Mouse (Mus musculus) midbrain, embryonic 11.5 days (tissue): ENCODE measurements at regions not wholly inside any gene's neighbourhood (a gene's known extent, or its start where the extent isn't known, plus 50 kb on each side); places are given as distances from the start of the nearest gene placed in this dataset.
"Not testable (repeated sequence)": the region's sequence is repeated elsewhere in the genome, so short reads cannot be mapped to it uniquely, and the experiment has no call there.

Experiments used
- ATAC-seq: fragments of 200-750 bp; cut with Nextera tagmentation; 2 replicates; pipeline ENCODE4 v1.8.0; 2017; ENCODE audit warnings: moderate TSS enrichment, moderate library complexity; ENCODE audit not compliant: low FRiP score
- DNase-seq: peaks from one replicate; pipeline ENCODE4 v3.0.0; 2015; ENCODE audit warnings: low spot score; ENCODE audit errors: missing footprints
- H3K27ac ChIP-seq: fragments of 300-500 bp; sonication (generic); 2 replicates; pipeline ENCODE4 v1.5.1; 2014; ENCODE audit warnings: low read depth, low read length
- H3K27me3 ChIP-seq: fragments of 300-500 bp; sonication (generic); 2 replicates; pipeline ENCODE4 v1.6.1; 2014; ENCODE audit warnings: mild to moderate bottlenecking, low read length, moderate library complexity, mixed read lengths; ENCODE audit not compliant: control insufficient read depth, insufficient read depth
- H3K36me3 ChIP-seq: fragments of 300-500 bp; sonication (generic); 2 replicates; pipeline ENCODE4 v1.6.1; 2014; ENCODE audit warnings: mild to moderate bottlenecking, low read length, moderate library complexity, mixed read lengths; ENCODE audit not compliant: control insufficient read depth, insufficient read depth
- H3K4me1 ChIP-seq: fragments of 300-500 bp; sonication (generic); 2 replicates; pipeline ENCODE4 v1.6.1; 2014; ENCODE audit warnings: low read length; ENCODE audit not compliant: control insufficient read depth, insufficient read depth
- H3K4me2 ChIP-seq: fragments of 300-500 bp; sonication (generic); 2 replicates; pipeline ENCODE4 v1.6.1; 2014; ENCODE audit warnings: mild to moderate bottlenecking, moderate library complexity
- H3K4me3 ChIP-seq: fragments of 300-500 bp; sonication (generic); 2 replicates; pipeline ENCODE4 v1.5.1; 2014; ENCODE audit warnings: low read depth, low read length
- H3K9ac ChIP-seq: fragments of 300-500 bp; sonication (generic); 2 replicates; pipeline ENCODE4 v1.6.1; 2014; ENCODE audit warnings: low read length
- H3K9me3 ChIP-seq: fragments of 300-500 bp; sonication (generic); 2 replicates; pipeline ENCODE4 v1.6.1; 2016; ENCODE audit warnings: low read length; ENCODE audit not compliant: control insufficient read depth
- WGBS: fragments of 180-500 bp; shearing (Covaris S2); extraction: QIAGEN DNeasy Blood & Tissue Kit; methylation state at CpG from one replicate; pipeline ENCODE4 v1.1.7; 2014; 5-methylcytosine and 5-hydroxymethylcytosine counted together

DNA sequence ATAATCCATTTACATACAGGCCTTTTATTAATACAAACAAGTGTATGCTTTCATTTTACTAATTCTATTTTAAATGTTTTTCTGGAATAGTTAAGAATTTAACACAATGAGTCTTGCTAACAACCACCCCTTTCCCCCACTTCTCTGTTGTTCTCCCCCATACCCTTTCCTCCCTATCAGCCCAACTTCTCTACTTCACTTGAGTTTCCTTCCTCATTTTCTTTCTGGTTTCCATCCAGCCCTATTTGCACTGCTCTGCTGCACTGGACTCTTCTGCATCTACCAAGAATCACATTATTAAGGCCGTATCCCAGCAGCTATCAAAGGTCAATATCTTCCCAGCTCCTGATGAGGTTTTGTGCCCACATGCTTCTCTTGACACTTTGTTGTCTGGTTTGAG is 145.9 kb downstream of the Fam174a start:
- Histone ChIP-seq H3K36me3 (no peaks in the 10 kb centered on the region), H3K9me3 (no peaks in the 10 kb centered on the region), H3K27me3 (no peaks in the 10 kb centered on the region), H3K4me2 (no peak overlapping the region), H3K27ac (no peak overlapping the region), H3K9ac (no peak overlapping the region), H3K4me1 (no peaks in the 10 kb centered on the region), H3K4me3 (no peak overlapping the region)
- 93% methylated on average over 1 of the region's 1 CpGs for WGBS
- ATAC-seq: no peak
- DNase-seq: no peak

DNA sequence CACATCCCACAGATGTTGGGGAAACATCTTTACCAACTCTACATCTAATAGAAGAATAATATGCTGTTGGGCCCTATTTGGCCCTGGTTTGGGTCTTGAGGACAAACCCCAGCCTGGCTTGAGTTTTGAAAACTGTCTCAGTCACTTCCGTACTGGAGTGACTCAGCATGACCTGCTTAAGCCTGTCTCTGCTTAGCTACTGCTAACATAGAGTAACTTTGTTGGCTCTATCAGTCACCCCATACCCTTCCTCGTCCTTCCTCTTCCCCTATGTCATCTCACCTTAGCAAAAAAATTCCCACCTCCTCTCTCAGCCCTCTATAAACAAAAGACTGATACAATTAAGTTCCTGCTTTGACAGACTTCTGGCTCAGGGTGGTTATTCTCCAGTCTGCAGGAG is 154.7 kb downstream of the Fam174a start:
- no peak for DNase-seq
- no peaks in the 10 kb centered on the region for H3K36me3 ChIP-seq
- no peak overlapping the region for H3K9ac ChIP-seq
- H3K4me1 ChIP-seq: no peaks in the 10 kb centered on the region
- H3K27me3 ChIP-seq: no peaks in the 10 kb centered on the region
- no peak overlapping the region for H3K4me2 ChIP-seq
- no peaks in the 10 kb centered on the region for H3K9me3 ChIP-seq
- H3K27ac ChIP-seq: no peak overlapping the region
- H3K4me3 ChIP-seq: no peak overlapping the region
- WGBS: 64% methylated on average over 2 of the region's 2 CpGs
- no peak for ATAC-seq

DNA sequence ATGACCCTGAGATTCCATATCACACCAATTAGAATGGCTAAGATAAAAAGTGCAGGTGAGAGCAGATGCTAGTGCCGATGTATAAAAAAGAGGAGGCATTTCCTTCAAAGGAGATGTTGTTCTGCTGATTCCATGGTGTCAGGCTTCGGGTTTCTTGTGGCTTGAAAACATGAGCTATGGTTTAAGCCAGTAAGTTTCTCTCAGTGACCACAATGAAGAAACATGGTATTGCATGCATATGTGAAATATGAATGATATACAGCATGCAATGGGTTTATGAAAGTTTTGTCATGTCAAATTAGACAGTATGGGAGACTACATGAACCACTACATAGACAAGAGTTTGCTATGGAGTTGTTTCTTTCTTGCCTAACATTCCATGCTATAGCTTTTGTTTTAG is 155.3 kb downstream of the Fam174a start:
- no peak overlapping the region for H3K4me2 ChIP-seq
- DNase-seq (no peak), ATAC-seq (no peak)
- H3K27ac ChIP-seq: no peak overlapping the region
- H3K9ac ChIP-seq: no peak overlapping the region
- 82% methylated on average over 2 of the region's 2 CpGs for WGBS
- no peaks in the 10 kb centered on the region for H3K27me3 ChIP-seq
- H3K36me3 ChIP-seq: no peaks in the 10 kb centered on the region
- H3K4me1 ChIP-seq: no peaks in the 10 kb centered on the region
- no peaks in the 10 kb centered on the region for H3K9me3 ChIP-seq
- no peak overlapping the region for H3K4me3 ChIP-seq

DNA sequence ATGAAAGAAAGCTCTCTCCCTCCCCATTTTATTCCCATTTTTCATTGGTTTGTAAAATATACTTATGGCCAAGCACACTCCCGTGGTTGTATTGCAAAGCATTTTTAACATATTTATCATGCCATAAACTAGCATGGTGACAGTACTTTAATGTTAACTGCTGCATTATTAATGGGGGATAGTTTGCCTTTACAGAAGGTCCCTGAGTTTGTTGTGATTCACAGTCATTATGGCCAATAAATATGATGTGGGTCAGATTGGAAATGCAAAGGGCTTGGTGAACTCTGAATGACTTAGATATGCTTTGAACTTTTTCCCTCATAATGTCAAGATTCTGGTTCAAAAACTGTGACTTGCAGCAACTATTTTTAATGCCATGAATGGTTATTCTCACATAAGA is 157.1 kb downstream of the Fam174a start:
- ATAC-seq (no peak), DNase-seq (no peak)
- Histone ChIP-seq H3K27ac (no peak overlapping the region), H3K4me1 (no peaks in the 10 kb centered on the region), H3K9ac (no peak overlapping the region), H3K9me3 (no peaks in the 10 kb centered on the region), H3K36me3 (no peaks in the 10 kb centered on the region), H3K4me2 (no peak overlapping the region), H3K27me3 (no peaks in the 10 kb centered on the region), H3K4me3 (no peak overlapping the region)
- WGBS: 80% methylated on average over 1 of the region's 1 CpGs

DNA sequence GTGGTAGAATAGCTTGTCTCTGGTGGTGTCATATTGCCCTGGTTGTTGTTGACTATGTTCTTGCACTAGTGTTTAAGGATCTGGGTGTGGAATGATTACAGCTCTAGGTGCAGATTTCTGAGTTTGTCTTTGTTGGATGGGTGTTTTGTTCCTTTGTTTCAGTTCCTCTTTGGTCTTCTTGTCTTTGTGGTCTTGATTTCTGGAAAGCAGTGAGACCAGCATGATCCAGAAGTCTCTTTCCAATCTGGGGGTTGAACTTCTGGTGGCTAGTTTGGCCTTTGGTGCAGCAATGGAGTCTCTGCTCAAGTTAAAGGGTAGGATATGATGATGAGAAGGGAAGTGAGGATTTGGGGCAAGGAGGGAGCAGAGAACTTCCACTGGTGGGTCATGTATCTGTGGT is 174.4 kb downstream of the St8sia4 start:
- DNase-seq: no peak
- Histone ChIP-seq H3K4me3 (no peak overlapping the region), H3K9me3 (no peaks in the 10 kb centered on the region), H3K4me2 (no peak overlapping the region), H3K27me3 (no peaks in the 10 kb centered on the region), H3K36me3 (no peaks in the 10 kb centered on the region), H3K27ac (no peak overlapping the region), H3K4me1 (no peaks in the 10 kb centered on the region), H3K9ac (no peak overlapping the region)
- ATAC-seq: no peak

DNA sequence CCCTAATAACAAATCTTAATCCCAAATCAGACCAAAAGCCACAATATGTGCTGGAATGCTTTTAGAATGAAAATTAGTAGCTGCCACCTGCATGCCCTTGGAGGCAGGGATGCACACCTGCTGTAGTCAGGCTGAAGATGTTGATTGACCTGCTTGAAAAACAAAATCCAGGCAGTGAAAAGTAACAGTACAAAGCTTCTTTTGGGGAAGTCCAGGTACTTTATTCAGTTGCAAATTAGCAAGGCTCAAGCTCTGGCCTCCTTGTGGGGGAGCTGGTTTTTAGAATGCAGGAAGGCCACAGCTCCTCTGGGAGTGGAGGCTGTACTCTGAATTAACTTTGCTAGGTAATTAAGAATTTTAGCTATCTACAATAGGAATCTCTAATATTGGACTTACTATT is 166.7 kb downstream of the St8sia4 start:
- H3K9ac ChIP-seq, H3K27ac ChIP-seq, H3K4me1 ChIP-seq, ATAC-seq, H3K9me3 ChIP-seq, H3K4me3 ChIP-seq, DNase-seq, H3K4me2 ChIP-seq, H3K36me3 ChIP-seq, H3K27me3 ChIP-seq: not testable (repeated sequence)

DNA sequence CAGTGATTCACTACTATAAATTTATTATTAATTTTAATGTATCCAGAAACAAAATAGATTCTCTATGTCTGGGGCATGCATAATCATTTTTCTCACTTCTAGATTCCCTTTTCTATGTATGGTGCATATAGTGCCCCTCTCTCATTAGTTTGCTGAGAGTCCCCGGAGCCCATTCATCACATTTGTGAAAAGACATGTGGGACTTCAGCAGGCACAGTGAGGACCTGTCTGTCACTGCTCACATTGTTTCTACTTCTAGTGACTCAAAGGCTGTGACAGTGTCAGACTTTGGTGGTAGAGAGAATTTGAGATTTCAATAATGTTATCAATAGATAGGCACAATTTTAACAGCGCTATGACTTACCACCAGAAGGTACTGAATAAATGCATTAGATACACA is 158.7 kb downstream of the St8sia4 start:
- Histone ChIP-seq H3K4me2 (no peak overlapping the region), H3K27ac (no peak overlapping the region), H3K27me3 (no peaks in the 10 kb centered on the region), H3K4me3 (no peak overlapping the region), H3K4me1 (no peaks in the 10 kb centered on the region), H3K9me3 (no peaks in the 10 kb centered on the region), H3K9ac (no peak overlapping the region), H3K36me3 (no peaks in the 10 kb centered on the region)
- DNase-seq: no peak
- ATAC-seq: no peak
- 91% methylated on average over 2 of the region's 2 CpGs for WGBS

DNA sequence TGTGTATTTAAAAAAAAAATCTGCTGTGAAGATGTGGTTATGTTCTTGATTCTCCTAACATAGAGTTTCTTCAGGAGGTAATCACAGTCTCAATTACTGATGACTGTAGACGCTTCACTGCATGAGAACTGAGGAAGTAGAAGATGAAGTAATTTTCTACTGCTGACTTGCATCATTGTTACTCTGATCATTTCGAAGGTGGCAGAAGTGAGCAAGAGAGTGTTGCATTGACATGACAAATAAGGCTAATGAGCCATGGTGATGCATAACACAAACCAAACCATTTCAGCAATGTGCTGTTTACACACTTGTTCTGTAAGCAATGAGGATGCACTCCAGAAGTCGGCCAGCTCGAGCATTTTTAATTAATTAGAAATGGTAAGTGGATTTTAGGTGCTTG is 138.6 kb downstream of the St8sia4 start:
- H3K27me3 ChIP-seq: no peaks in the 10 kb centered on the region
- DNase-seq (no peak), ATAC-seq (no peak)
- no peak overlapping the region for H3K4me3 ChIP-seq
- WGBS: 67% methylated on average over 4 of the region's 4 CpGs
- H3K4me2 ChIP-seq: no peak overlapping the region
- no peaks in the 10 kb centered on the region for H3K4me1 ChIP-seq
- no peaks in the 10 kb centered on the region for H3K36me3 ChIP-seq
- H3K9ac ChIP-seq: no peak overlapping the region
- no peaks in the 10 kb centered on the region for H3K9me3 ChIP-seq
- H3K27ac ChIP-seq: no peak overlapping the region

DNA sequence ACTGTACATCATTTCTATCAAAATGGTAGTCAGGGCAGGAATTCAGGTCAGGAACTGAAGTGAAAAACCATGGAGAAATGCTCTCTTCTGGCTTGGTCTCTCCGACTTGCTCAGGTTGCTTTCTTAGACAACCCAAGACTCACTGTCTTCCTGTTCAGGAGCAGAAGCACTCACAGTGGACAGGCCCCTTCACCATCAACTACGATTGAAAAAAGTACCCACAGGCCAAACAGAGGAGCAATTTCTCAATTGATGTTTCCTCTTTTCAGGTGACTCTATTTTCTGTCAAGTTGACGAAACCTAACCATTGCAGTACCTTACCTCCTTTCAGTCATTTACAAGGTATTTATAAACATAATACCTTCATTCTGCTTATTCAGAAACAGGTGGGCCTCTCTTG is 136.4 kb downstream of the St8sia4 start:
- no peaks in the 10 kb centered on the region for H3K27me3 ChIP-seq
- 83% methylated on average over 3 of the region's 3 CpGs for WGBS
- H3K27ac ChIP-seq: no peak overlapping the region
- H3K4me3 ChIP-seq: no peak overlapping the region
- DNase-seq: no peak
- H3K36me3 ChIP-seq: no peaks in the 10 kb centered on the region
- no peaks in the 10 kb centered on the region for H3K9me3 ChIP-seq
- H3K9ac ChIP-seq: no peak overlapping the region
- no peak overlapping the region for H3K4me2 ChIP-seq
- ATAC-seq: no peak
- no peaks in the 10 kb centered on the region for H3K4me1 ChIP-seq
